18 mouse cellular contexts compared by ENCODE assay signal in genomic region chr12:57541118-57541517, GRCm38 (mm10). TPM values are rescaled to one million over a fixed set of nuclear protein-coding genes. Genes with fewer than 3 reads are reported as not detected.
A peak's percentile ranks its signal among the peaks of the same experiment; 100 is the strongest.
DNase-seq lines count a peak whose midpoint lies in the region; ATAC-seq lines count a peak whose summit lies in the region.
"Had no signal": no experiment of that assay in that cellular context is flagged by ENCODE, and none has a peak within 500 bp of the region (broad histone marks: within the 10 kb centered on the region; RNA-seq: fewer than 3 reads in every experiment).

No protein-coding gene starts in this region.

- H3K4me3 ChIP-seq in hindbrain, embryonic 11.5 days (ENCODE audit: low read depth, low read length), result no peak overlapping the region
- no peak overlapping the region for H3K4me3 ChIP-seq in hindbrain, embryonic 13.5 days
- no peak overlapping the region for H3K4me3 ChIP-seq in neural tube, embryonic 15.5 days (replicated peaks)
- peak overlapping the region; percentile 44; the same call in 1 of the 2 replicates for H3K4me3 ChIP-seq in midbrain, embryonic 13.5 days (replicated peaks)
- H3K4me3 ChIP-seq: erythroblast, embryonic 14.5 days; limb, embryonic 13.5 days; neural tube, embryonic 13.5 days had no signal

- peak; percentile 56 for DNase-seq in hindbrain, embryonic 11.5 days (ENCODE audit: low spot score)
- peak; percentile 37 for DNase-seq in neural tube, embryonic 10.5 days (ENCODE audit: extremely low spot score, low spot score)
- no peak for DNase-seq in right cerebral cortex, postnatal 36 days (ENCODE audit: low spot score in 2 of 2)
- no peak for DNase-seq in left cerebral cortex, adult 9 months (ENCODE audit: low spot score in 2 of 2)
- DNase-seq in ovary, postnatal 36 days (ENCODE audit: low spot score), result no peak
- DNase-seq: adrenal gland, adult 2 months; cerebellum, adult 8-10 months; kidney, postnatal 14 days; right cerebral cortex, adult 18-20 months had no signal

- no peak overlapping the region for H3K27ac ChIP-seq in hindbrain, embryonic 11.5 days (ENCODE audit: low read depth, low read length)
- no peak overlapping the region for H3K27ac ChIP-seq in hindbrain, embryonic 13.5 days
- no peak overlapping the region for H3K27ac ChIP-seq in neural tube, embryonic 15.5 days (replicated peaks)
- 0 out of 2 replicates have a peak overlapping the region, but pooled peaks have one; percentile 0 for H3K27ac ChIP-seq in midbrain, embryonic 13.5 days
- H3K27ac ChIP-seq: limb, embryonic 13.5 days; neural tube, embryonic 13.5 days had no signal

- 8% methylated on average over 6 of the region's 6 CpGs for WGBS in hindbrain, embryonic 11.5 days
- 10% methylated on average over 6 of the region's 6 CpGs for WGBS in hindbrain, embryonic 13.5 days
- WGBS in neural tube, embryonic 15.5 days, result 8% methylated on average over 6 of the region's 6 CpGs
- WGBS in midbrain, embryonic 13.5 days, result 9% methylated on average over 6 of the region's 6 CpGs

- no peak overlapping the region for H3K9ac ChIP-seq in hindbrain, embryonic 11.5 days (ENCODE audit: low read depth, low read length)
- H3K9ac ChIP-seq in hindbrain, embryonic 13.5 days, result no peak overlapping the region
- H3K9ac ChIP-seq in neural tube, embryonic 15.5 days (replicated peaks), result no peak overlapping the region
- no peak overlapping the region for H3K9ac ChIP-seq in midbrain, embryonic 13.5 days (replicated peaks)
- H3K9ac ChIP-seq: limb, embryonic 13.5 days; neural tube, embryonic 13.5 days had no signal

- peaks cover 11% of the 10 kb centered on the region for H3K4me1 ChIP-seq in hindbrain, embryonic 11.5 days (replicated peaks; ENCODE audit: control insufficient read depth, insufficient read depth, low read length)
- peaks cover 18% of the 10 kb centered on the region for H3K4me1 ChIP-seq in hindbrain, embryonic 13.5 days (replicated peaks)
- peaks cover 26% of the 10 kb centered on the region for H3K4me1 ChIP-seq in neural tube, embryonic 15.5 days
- H3K4me1 ChIP-seq in midbrain, embryonic 13.5 days (replicated peaks), result peaks cover 32% of the 10 kb centered on the region

- peaks cover 76% of the 10 kb centered on the region for H3K27me3 ChIP-seq in hindbrain, embryonic 11.5 days (ENCODE audit: control insufficient read depth, insufficient read depth, low read length)
- peaks cover 91% of the 10 kb centered on the region for H3K27me3 ChIP-seq in hindbrain, embryonic 13.5 days
- H3K27me3 ChIP-seq in neural tube, embryonic 15.5 days (replicated peaks), result peaks cover 85% of the 10 kb centered on the region
- H3K27me3 ChIP-seq in midbrain, embryonic 13.5 days, result peaks cover 90% of the 10 kb centered on the region

- no peak for ATAC-seq in hindbrain, embryonic 11.5 days (ENCODE audit: low FRiP score)
- ATAC-seq in hindbrain, embryonic 13.5 days (ENCODE audit: low FRiP score), result no peak
- ATAC-seq in neural tube, embryonic 15.5 days (ENCODE audit: low FRiP score), result no peak
- no peak for ATAC-seq in midbrain, embryonic 13.5 days

- no peaks in the 10 kb centered on the region for H3K36me3 ChIP-seq in hindbrain, embryonic 11.5 days (ENCODE audit: control insufficient read depth, insufficient read depth, low read length)
- no peaks in the 10 kb centered on the region for H3K36me3 ChIP-seq in hindbrain, embryonic 13.5 days
- no peaks in the 10 kb centered on the region for H3K36me3 ChIP-seq in neural tube, embryonic 15.5 days
- H3K36me3 ChIP-seq in midbrain, embryonic 13.5 days, result no peaks in the 10 kb centered on the region
- H3K36me3 ChIP-seq: limb, embryonic 13.5 days; neural tube, embryonic 13.5 days had no signal

- no peak overlapping the region for H3K4me2 ChIP-seq in hindbrain, embryonic 11.5 days (replicated peaks; ENCODE audit: low read depth, low read length)
- H3K4me2 ChIP-seq in hindbrain, embryonic 13.5 days, result no peak overlapping the region
- H3K4me2 ChIP-seq in neural tube, embryonic 15.5 days, result no peak overlapping the region
- H3K4me2 ChIP-seq in midbrain, embryonic 13.5 days (replicated peaks), result peak overlapping the region; percentile 5; the same call in 1 of the 2 replicates
- H3K4me2 ChIP-seq: limb, embryonic 13.5 days; neural tube, embryonic 13.5 days had no signal

- H3K9me3 ChIP-seq in hindbrain, embryonic 11.5 days (ENCODE audit: control insufficient read depth, low read length), result no peaks in the 10 kb centered on the region
- H3K9me3 ChIP-seq in hindbrain, embryonic 13.5 days, result no peaks in the 10 kb centered on the region
- no peaks in the 10 kb centered on the region for H3K9me3 ChIP-seq in neural tube, embryonic 15.5 days (replicated peaks)
- H3K9me3 ChIP-seq in midbrain, embryonic 13.5 days, result no peaks in the 10 kb centered on the region
- H3K9me3 ChIP-seq: limb, embryonic 13.5 days; neural tube, embryonic 13.5 days had no signal

RNA-seq across cellular contexts. Expression of gene Foxa1, which starts 5.6 kb away (rescaled TPM):
- polyA plus RNA-seq in hindbrain, embryonic 11.5 days (2014; fragmentation: Nextera tagmentation; extraction: Ambion mirVana), result 1.2 and 2.1 TPM in 2 replicates
- polyA plus RNA-seq in hindbrain, embryonic 13.5 days (2015; fragmentation: Nextera tagmentation; extraction: Ambion mirVana), result 0.43 and 1.1 TPM in 2 replicates
- polyA plus RNA-seq in neural tube, embryonic 15.5 days (2015; fragmentation: Nextera tagmentation; extraction: Ambion mirVana), result 0.40 and 1.1 TPM in 2 replicates
- 3.0 and 3.8 TPM in 2 replicates for polyA plus RNA-seq in midbrain, embryonic 13.5 days (2015; fragmentation: Nextera tagmentation; extraction: Ambion mirVana)
- polyA plus RNA-seq: C2C12; erythroblast, embryonic 14.5 days; frontal cortex, adult 2 months; limb, embryonic 13.5 days; spleen, adult 2 months had no signal

RNA-seq across cellular contexts. Expression of gene Ttc6, which starts 22.8 kb away (rescaled TPM):
- polyA plus RNA-seq in hindbrain, embryonic 11.5 days (2014; fragmentation: Nextera tagmentation; extraction: Ambion mirVana), result 0.33 and 1.2 TPM in 2 replicates
- 0.75 and 1.2 TPM in 2 replicates for polyA plus RNA-seq in hindbrain, embryonic 13.5 days (2015; fragmentation: Nextera tagmentation; extraction: Ambion mirVana)
- polyA plus RNA-seq in neural tube, embryonic 15.5 days (2015; fragmentation: Nextera tagmentation; extraction: Ambion mirVana), result 0.75 and 0.83 TPM in 2 replicates
- 1.8 and 2.6 TPM in 2 replicates for polyA plus RNA-seq in midbrain, embryonic 13.5 days (2015; fragmentation: Nextera tagmentation; extraction: Ambion mirVana)
- polyA plus RNA-seq: adrenal gland, adult 2 months; C2C12; erythroblast, embryonic 14.5 days had no signal

Comparison
In these comparisons a context has a peak if more than half of its experiments do, and no peak if none do; other contexts are left out.
1. DNase-seq: peak in hindbrain, embryonic 11.5 days (single experiment) and neural tube, embryonic 10.5 days (single experiment); none in right cerebral cortex, postnatal 36 days (0 of 2), left cerebral cortex, adult 9 months (0 of 2) and ovary, postnatal 36 days (single experiment).